Mouse (Mus musculus): ENCODE results near the gene Mrpl24.

- no peak for TF ChIP-seq CTCF (IDR thresholded peaks at IDR 0.05; ENCODE audit: low read depth, low read length)
- TF ChIP-seq POLR2A (IDR thresholded peaks at IDR 0.05; ENCODE audit: extremely low read depth, insufficient read depth, low read length): no peak
Observed at GRCm38 (mm10) chr3:87910573-87911141, 8.6 kb upstream of the Mrpl24 start.
